Mouse (Mus musculus) sigmoid colon, adult 10 weeks (tissue): ENCODE results near the gene Clec5a. TPM values are rescaled to one million over a fixed set of nuclear protein-coding genes. Genes with fewer than 3 reads are reported as not detected.

Experiments
- polyA plus RNA-seq: library from polyadenylated mRNA; stranded (reverse); fragments of 350-450 nt; fragmentation: Illumina TruSeq; extraction: RNeasy Lipid Tissue Mini Kit (QIAGEN cat#74804); gene quantifications from one replicate; pipeline ENCODE4 v1.2.3, GENCODE M21; 2014; ENCODE audit warnings: low read depth, low replicate concordance

Gene Clec5a
- polyA plus RNA-seq, result 6.4 TPM

DNA sequence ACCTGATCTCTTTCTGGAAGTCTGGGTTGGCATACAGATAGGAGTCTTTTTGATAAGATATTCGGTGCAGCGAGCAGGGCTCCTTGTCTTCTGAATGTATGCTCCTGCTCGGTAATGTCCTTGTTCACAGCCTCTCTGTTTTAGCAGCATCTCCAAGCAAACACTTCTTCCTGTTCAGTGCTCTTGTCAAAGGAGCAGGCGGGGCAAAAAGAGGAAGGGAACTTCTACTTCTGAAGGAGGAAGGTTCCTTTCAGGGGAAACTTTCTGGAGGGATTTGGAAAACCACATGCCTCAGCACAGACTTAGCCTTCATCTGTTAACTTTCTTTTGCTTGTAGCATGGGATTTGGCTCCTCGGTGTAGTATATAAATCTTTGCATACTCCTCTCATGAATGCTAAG is at the start of gene Clec5a:
TSS of gene Clec5a (minus strand) at position 177 of the 400 bp plus-strand sequence.

GRCm38 (mm10) chr6:40628406-40629000 is 42.9 kb upstream of the Clec5a start, which contains the start of gene Mgam:
Mgam (plus strand) TSS chr6:40628831.

GRCm38 (mm10) chr6:40613260-40613852 is 27.7 kb upstream of the Clec5a start, which contains the start of gene Tas2r138:
Tas2r138 (minus strand) TSS chr6:40613310.

GRCm38 (mm10) chr6:40569187-40569586 is 16.4 kb downstream of the Clec5a start, which contains the start of gene Olfr460:
Olfr460 (plus strand) TSS chr6:40569487.

DNA sequence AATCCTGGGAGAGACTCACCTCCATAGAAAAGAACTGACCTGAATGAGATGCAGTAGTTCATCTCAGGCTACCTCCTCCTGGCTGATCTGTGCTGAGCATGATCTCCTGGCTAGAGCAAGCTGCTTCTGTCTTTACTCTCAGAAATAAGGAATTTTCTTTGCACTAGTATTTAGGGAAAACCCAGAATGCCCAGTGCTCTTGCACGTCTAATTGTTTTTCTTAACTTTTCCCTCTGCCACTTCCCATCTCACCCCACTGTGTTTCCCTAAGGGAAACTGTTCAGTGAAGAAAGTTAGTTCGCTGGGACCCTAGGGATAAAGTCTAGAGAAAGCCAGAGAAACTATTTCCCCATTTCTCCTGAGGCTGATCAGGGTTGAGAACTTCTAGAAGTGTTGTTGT is 30.7 kb downstream of the Clec5a start, which contains the start of gene Olfr461:
TSS of gene Olfr461 (minus strand) at position 101 of the 400 bp plus-strand sequence.

Other genes with a start within 250 kb of the Clec5a start
- gene E330009J07Rik, start 149.7 kb downstream of the Clec5a start, polyA plus RNA-seq, result 45.0 TPM
- not detected for gene Wee2, start 146.7 kb downstream of the Clec5a start, polyA plus RNA-seq
- 97.2 TPM for gene Ssbp1, start 114.5 kb downstream of the Clec5a start, polyA plus RNA-seq
- 0.44 TPM for gene Tas2r137, start 94.6 kb downstream of the Clec5a start, polyA plus RNA-seq
- gene Tas2r108, start 92.3 kb downstream of the Clec5a start, polyA plus RNA-seq, result not detected
- not detected for gene Prss37, start 66.3 kb downstream of the Clec5a start, polyA plus RNA-seq
- gene Olfr461, start 30.8 kb downstream of the Clec5a start, polyA plus RNA-seq, result not detected
- gene Olfr460, start 16.3 kb downstream of the Clec5a start, polyA plus RNA-seq, result not detected
- gene Tas2r138, start 27.5 kb upstream of the Clec5a start, polyA plus RNA-seq, result not detected
- 293 TPM for gene Mgam, start 43.0 kb upstream of the Clec5a start, polyA plus RNA-seq